Mouse (Mus musculus) forebrain, embryonic 11.5 days (tissue): ENCODE measurements around the gene Hist1h2bb. TPM values are rescaled to one million over a fixed set of nuclear protein-coding genes. Genes with fewer than 3 reads are reported as not detected.
"Not testable (repeated sequence)": the region's sequence is repeated elsewhere in the genome, so short reads cannot be mapped to it uniquely, and the experiment has no call there.

Experiments used
- ATAC-seq: fragments of 200-750 bp; cut with Nextera tagmentation; replicated peaks from 2 replicates; pipeline ENCODE4 v1.8.0; 2017; ENCODE audit warnings: moderate TSS enrichment; ENCODE audit not compliant: low FRiP score
- DNase-seq: peaks from one replicate; pipeline ENCODE4 v3.0.0-alpha.2; 2017; ENCODE audit warnings: low spot score
- H3K27ac ChIP-seq: fragments of 300-500 bp; sonication (generic); 2 replicates; pipeline ENCODE4 v1.5.1; 2014; ENCODE audit warnings: low read depth, low read length
- H3K27me3 ChIP-seq: fragments of 300-500 bp; sonication (generic); 2 replicates; pipeline ENCODE4 v1.6.1; 2014; ENCODE audit warnings: mild to moderate bottlenecking, low read length, mixed read lengths; ENCODE audit not compliant: control insufficient read depth, insufficient read depth
- H3K36me3 ChIP-seq: fragments of 300-500 bp; sonication (generic); 2 replicates; pipeline ENCODE4 v1.6.1; 2014; ENCODE audit warnings: mild to moderate bottlenecking, low read length, moderate library complexity, mixed read lengths; ENCODE audit not compliant: control insufficient read depth, insufficient read depth
- H3K4me1 ChIP-seq: fragments of 300-500 bp; sonication (generic); replicated peaks from 2 replicates; pipeline ENCODE4 v1.6.1; 2014; ENCODE audit warnings: low read length, mixed read lengths; ENCODE audit not compliant: control insufficient read depth, insufficient read depth
- H3K4me2 ChIP-seq: fragments of 300-500 bp; sonication (generic); 2 replicates; pipeline ENCODE4 v1.6.1; 2014; ENCODE audit warnings: low read depth, mild to moderate bottlenecking, low read length, moderate library complexity, mixed read lengths; ENCODE audit not compliant: severe bottlenecking
- H3K4me3 ChIP-seq: fragments of 300-500 bp; sonication (generic); 2 replicates; pipeline ENCODE4 v1.5.1; 2014; ENCODE audit warnings: low read depth, low read length
- H3K9ac ChIP-seq: fragments of 300-500 bp; sonication (generic); 2 replicates; pipeline ENCODE4 v1.6.1; 2014; ENCODE audit warnings: low read length
- H3K9me3 ChIP-seq: fragments of 300-500 bp; sonication (generic); 2 replicates; pipeline ENCODE4 v1.6.1; 2016; ENCODE audit warnings: low read length, mixed read lengths; ENCODE audit not compliant: control insufficient read depth
- WGBS: fragments of 180-500 bp; shearing (Covaris S2); extraction: QIAGEN DNeasy Blood & Tissue Kit; methylation state at CpG from one replicate; pipeline ENCODE4 v1.1.7; 2014; 5-methylcytosine and 5-hydroxymethylcytosine counted together
- polyA plus RNA-seq: library from polyadenylated mRNA; unstranded; fragments of >200 nt; fragmentation: Nextera tagmentation; extraction: Ambion mirVana; gene quantifications from 2 replicates; pipeline ENCODE4 v1.2.1, GENCODE M21; 2014

The Hist1h2bb gene
- polyA plus RNA-seq, 1 experiment from 2014 or later: 2.6 TPM

DNA sequence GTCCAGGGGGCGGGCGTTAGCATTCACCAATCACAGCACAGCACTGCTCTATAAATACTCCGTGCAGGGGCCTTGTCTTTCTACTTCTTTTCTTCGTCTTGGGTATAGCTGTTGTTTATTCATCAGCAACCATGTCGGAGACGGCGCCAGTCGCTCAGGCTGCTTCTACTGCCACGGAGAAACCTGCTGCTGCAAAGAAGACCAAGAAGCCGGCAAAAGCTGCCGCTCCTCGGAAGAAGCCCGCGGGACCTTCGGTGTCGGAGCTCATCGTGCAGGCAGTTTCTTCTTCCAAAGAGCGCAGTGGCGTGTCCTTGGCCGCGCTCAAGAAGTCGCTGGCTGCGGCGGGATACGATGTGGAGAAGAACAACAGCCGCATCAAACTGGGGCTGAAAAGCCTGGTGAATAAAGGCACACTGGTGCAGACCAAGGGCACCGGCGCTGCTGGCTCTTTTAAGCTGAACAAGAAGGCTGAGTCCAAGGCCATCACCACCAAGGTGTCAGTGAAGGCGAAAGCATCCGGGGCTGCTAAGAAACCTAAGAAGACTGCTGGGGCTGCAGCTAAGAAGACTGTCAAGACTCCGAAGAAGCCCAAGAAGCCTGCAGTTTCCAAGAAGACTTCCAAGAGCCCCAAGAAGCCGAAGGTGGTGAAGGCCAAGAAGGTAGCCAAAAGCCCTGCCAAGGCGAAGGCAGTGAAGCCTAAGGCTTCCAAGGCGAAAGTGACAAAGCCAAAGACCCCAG lies 17.2 kb downstream of the Hist1h2bb start, which contains the start of gene Hist1h1a:
Hist1h1a (plus strand) TSS at position 81 of the 738 bp plus-strand sequence.
- Histone ChIP-seq H3K27me3 (no peaks in the 10 kb centered on the region), H3K9ac (peak within 1 kb of the TSS; percentile 86), H3K4me1 (peaks cover 4% of the 10 kb centered on the region; the same call in 1 of the 2 replicates), H3K9me3 (no peaks in the 10 kb centered on the region), H3K4me3 (peak within 1 kb of the TSS; percentile 55), H3K27ac (peak within 1 kb of the TSS; percentile 94), H3K36me3 (no peaks in the 10 kb centered on the region), H3K4me2 (peak within 1 kb of the TSS; percentile 74)
- DNase-seq: peak; percentile 95
- WGBS: 3% methylated on average over 34 of the region's 34 CpGs
- ATAC-seq: peak; percentile 77

DNA sequence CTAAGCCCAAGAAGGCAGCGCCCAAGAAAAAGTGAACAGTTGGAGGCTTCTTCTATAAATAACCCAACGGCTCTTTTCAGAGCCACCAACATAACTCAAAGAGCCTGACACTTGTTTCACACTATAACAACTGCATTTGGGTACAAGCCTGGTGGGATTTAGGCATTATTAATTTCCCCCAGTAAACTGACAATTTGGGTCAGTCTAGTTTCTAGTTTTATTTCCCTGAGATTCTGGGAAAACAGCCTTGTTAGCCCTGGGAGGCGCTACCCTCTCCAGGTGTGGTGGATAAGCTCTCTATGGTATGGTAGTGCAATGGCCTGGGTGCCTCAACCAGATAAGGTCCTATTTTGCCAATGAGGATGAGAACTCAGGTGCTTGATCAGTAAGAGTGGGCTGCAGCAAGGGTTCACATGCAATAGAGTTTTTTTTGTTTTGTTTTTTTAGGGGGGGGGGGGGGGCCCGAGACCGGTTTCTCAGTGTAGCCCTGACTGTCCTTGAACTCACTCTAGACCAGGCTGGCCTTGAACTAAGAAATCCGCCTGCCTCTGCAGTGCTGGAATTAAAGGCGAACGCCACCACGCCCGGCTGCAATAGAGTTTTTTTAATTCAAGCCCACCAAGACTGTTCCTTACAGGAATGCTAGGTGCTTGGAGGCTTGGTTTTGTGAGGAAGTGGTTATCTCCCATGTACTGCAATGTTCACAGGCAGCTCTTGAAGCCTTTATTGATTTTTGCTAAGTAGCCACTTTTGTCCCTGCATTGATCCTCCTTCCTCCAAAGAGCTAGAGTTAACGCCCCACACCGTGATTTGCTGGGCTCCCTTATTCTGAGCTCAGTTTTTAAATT lies 18.0 kb downstream of the Hist1h2bb start:
- no peaks in the 10 kb centered on the region for H3K27me3 ChIP-seq
- no peak for ATAC-seq
- no peaks in the 10 kb centered on the region for H3K9me3 ChIP-seq
- peak overlapping the region; percentile 86 for H3K9ac ChIP-seq
- no peaks in the 10 kb centered on the region for H3K36me3 ChIP-seq
- H3K4me3 ChIP-seq: peak overlapping the region; percentile 55
- peak overlapping the region; percentile 74 for H3K4me2 ChIP-seq
- DNase-seq: no peak
- peaks cover 4% of the 10 kb centered on the region; the same call in 1 of the 2 replicates for H3K4me1 ChIP-seq
- 32% methylated on average over 12 of the region's 12 CpGs for WGBS
- peak overlapping the region; percentile 94 for H3K27ac ChIP-seq

DNA sequence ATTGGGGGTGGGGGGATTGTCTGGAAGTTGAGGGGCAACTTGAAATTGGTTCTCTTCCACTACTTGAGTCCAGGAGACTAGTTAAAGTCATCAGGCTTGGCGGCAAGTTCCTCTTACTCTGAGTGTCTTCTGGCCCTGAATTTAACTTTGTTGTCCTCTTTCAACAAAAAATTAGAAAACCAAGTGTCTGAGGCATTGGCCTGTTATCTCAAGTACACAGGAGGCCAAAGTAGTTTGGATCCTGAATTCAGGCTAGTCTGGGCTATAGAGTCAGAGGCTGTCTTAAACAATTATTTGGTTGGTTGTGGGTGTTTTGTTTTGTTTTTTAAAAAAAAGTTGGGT lies 18.6 kb downstream of the Hist1h2bb start:
- ATAC-seq (no peak), DNase-seq (no peak)
- H3K27ac ChIP-seq: no peak overlapping the region
- H3K27me3 ChIP-seq: no peaks in the 10 kb centered on the region
- no peaks in the 10 kb centered on the region for H3K36me3 ChIP-seq
- no peak overlapping the region for H3K4me2 ChIP-seq
- H3K9ac ChIP-seq: no peak overlapping the region
- 74% methylated on average over 1 of the region's 1 CpGs for WGBS
- H3K4me1 ChIP-seq: peaks cover 4% of the 10 kb centered on the region; the same call in 1 of the 2 replicates
- no peaks in the 10 kb centered on the region for H3K9me3 ChIP-seq
- no peak overlapping the region for H3K4me3 ChIP-seq

DNA sequence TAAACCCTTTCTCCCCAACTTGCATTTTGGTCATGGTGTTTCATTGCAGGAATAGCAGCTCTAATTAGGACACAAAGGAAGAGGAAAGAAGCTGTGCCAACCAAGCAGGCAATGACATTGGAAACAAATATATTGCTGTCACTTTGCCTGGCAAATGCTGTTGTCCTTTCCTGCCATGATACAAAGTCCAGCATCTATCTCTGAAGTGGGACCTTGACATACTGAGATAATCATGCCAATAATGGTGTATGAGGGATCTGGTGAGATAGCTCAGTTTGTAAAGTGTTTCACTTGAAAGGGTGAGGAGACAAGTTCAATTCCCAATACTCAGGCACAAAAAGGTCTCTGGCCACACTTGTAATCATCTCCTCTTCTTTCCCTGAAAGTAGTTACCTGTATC lies 20.2 kb downstream of the Hist1h2bb start:
- H3K9me3 ChIP-seq: no peaks in the 10 kb centered on the region
- no peaks in the 10 kb centered on the region for H3K36me3 ChIP-seq
- H3K4me1 ChIP-seq: peaks cover 4% of the 10 kb centered on the region; the same call in 1 of the 2 replicates
- no peak overlapping the region for H3K27ac ChIP-seq
- DNase-seq: no peak
- ATAC-seq: no peak
- no peaks in the 10 kb centered on the region for H3K27me3 ChIP-seq
- no peak overlapping the region for H3K9ac ChIP-seq
- H3K4me3 ChIP-seq: no peak overlapping the region
- H3K4me2 ChIP-seq: no peak overlapping the region

DNA sequence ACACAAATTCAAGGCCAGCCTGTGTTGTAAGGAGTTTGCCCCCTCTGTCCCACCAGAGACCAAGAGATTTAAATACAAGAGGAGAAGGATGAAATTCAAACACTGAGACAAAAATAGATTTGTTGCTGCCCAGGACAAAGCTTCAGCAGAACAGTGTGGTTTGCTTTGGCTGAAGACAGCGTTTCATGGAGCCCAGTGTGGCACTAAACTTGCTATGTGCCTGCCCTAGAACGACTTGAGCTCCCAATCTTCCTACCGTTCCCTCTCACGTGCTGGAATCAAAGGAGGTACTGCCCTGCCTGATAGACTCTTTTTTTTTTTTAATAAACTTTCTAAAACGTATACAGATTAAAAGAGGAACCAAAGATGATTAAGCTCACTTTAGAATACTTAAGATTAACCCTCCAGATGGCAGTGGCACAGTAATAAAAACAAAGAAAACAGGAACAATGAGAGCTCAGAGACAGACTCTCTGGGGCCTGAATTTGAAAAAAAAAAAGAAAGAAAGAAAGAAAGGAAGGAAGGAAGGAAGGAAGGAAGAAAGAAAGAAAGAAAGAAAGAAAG lies 22.4 kb downstream of the Hist1h2bb start:
- no peaks in the 10 kb centered on the region for H3K36me3 ChIP-seq
- no peak for DNase-seq
- H3K27ac ChIP-seq: no peak overlapping the region
- H3K4me2 ChIP-seq: no peak overlapping the region
- 41% methylated on average over 5 of the region's 5 CpGs for WGBS
- H3K9me3 ChIP-seq: no peaks in the 10 kb centered on the region
- H3K9ac ChIP-seq: no peak overlapping the region
- H3K4me3 ChIP-seq: no peak overlapping the region
- H3K4me1 ChIP-seq: 0 out of 2 replicates have a peak, but pooled peaks cover 2% of the 10 kb centered on the region
- no peak for ATAC-seq
- H3K27me3 ChIP-seq: no peaks in the 10 kb centered on the region

DNA sequence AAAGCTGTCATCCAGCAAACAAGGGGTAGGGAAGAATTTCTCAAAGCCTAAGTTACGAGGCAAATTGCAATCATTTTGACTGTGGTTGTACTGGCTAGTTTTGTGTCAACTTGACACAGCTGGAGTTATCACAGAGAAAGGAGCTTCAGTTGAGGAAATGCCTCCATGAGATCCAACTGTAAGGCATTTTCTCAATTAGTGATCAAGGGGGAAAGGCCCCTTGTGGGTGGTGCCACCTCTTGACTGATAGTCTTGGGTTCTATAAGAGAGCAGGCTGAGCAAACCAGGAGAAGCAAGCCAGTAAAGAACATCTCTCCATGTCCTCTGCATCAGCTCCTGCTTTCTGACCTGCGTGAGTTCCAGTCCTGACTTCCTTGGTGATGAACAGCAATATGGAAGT lies 23.1 kb downstream of the Hist1h2bb start, which contains the start of gene Trim38:
Trim38 (plus strand) TSS at position 301 of the 400 bp plus-strand sequence.
- H3K4me3 ChIP-seq, H3K4me1 ChIP-seq, ATAC-seq, H3K36me3 ChIP-seq, H3K27ac ChIP-seq, H3K9ac ChIP-seq, H3K9me3 ChIP-seq, H3K4me2 ChIP-seq, DNase-seq, H3K27me3 ChIP-seq: not testable (repeated sequence)
- 82% methylated on average over 2 of the region's 2 CpGs for WGBS

DNA sequence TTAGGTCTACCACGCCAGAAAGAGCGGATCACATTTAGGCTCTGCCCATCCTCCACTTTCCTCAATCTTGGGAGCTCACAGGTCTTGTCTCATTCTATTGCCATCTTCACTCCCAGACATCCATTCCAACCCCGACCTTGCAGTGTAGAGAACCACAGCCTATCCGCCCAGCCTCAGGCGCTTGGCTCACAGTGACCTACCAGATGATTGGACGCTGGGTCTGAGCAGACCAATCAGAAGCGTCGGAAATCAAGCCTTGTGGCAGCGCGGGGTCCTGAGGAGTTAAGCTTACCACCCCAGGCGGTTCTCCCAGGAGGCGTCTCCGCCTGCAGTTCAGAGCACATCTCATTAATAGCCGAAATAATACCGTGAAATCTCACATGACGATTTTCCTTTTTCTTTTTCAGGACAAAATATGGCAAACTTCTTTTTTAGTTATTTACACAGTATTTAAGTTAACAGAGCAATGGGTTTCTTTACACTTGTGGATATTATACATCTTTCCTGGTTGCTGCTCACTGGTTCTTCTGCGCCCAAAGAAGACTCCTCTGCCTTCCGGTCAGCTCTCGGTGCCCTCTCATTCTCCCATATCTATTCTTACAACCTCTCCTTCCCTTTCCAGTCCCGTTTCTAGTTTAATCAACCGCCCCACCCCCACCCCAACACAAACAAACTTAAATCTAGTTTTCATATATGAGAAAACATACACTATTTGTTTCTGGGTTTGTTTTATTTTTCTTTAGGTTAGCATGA lies 26.2 kb downstream of the Hist1h2bb start:
- H3K4me3 ChIP-seq: no peak overlapping the region
- H3K4me1 ChIP-seq: 0 out of 2 replicates have a peak, but pooled peaks cover 2% of the 10 kb centered on the region
- ATAC-seq: peak; percentile 91
- WGBS: 26% methylated on average over 21 of the region's 21 CpGs
- DNase-seq: peak; percentile 69
- H3K27ac ChIP-seq: no peak overlapping the region
- no peak overlapping the region for H3K9ac ChIP-seq
- no peaks in the 10 kb centered on the region for H3K9me3 ChIP-seq
- H3K4me2 ChIP-seq: peak overlapping the region; percentile 26; the same call in 1 of the 2 replicates
- H3K27me3 ChIP-seq: no peaks in the 10 kb centered on the region
- no peaks in the 10 kb centered on the region for H3K36me3 ChIP-seq

DNA sequence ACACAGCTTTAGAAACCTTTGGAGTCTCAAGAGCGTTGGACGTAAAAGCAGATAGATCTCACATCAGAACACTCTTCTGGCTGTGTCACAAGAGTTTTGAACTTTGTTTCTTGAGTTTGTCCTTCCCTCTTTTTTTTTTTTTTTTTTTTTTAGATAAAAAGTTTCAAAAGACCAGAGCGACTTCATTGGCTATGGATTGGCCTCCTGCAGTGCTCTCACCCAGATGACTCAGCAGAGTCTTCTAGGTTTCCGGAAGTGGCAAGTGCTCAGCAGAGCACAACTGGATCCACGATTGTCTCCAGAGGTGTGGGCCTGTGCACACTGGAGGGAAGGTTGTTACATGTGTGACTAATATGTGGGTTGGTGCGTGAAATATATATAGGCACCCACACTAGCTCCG lies 31.8 kb downstream of the Hist1h2bb start:
- Histone ChIP-seq H3K4me1 (no peaks in the 10 kb centered on the region), H3K4me2 (no peak overlapping the region), H3K4me3 (no peak overlapping the region), H3K9ac (no peak overlapping the region), H3K36me3 (no peaks in the 10 kb centered on the region), H3K9me3 (no peaks in the 10 kb centered on the region), H3K27ac (no peak overlapping the region), H3K27me3 (no peaks in the 10 kb centered on the region)
- WGBS: 89% methylated on average over 7 of the region's 7 CpGs
- ATAC-seq (no peak), DNase-seq (no peak)
